Mouse (Mus musculus) right cerebral cortex, adult 18-20 months (tissue): ENCODE measurements around the gene Vmn1r104.
"Not testable (repeated sequence)": the region's sequence is repeated elsewhere in the genome, so short reads cannot be mapped to it uniquely, and the experiment has no call there.

Source experiments
- DNase-seq: peaks from one replicate; pipeline ENCODE4 v3.0.0; 2022; ENCODE audit warnings: mixed read lengths

Vmn1r104 gene

GRCm38 (mm10) chr7:20533537-20533936 lies at the start of gene Vmn1r104:
Gene Vmn1r104 (plus strand): TSS chr7:20533837.
- DNase-seq = not testable (repeated sequence)

- DNase-seq = not testable (repeated sequence)
These were observed 23.2 kb upstream of the Vmn1r104 start, which contains the start of gene Vmn1r103 for GRCm38 (mm10) chr7:20510434-20510833. Gene Vmn1r103 (minus strand): TSS chr7:20510534.

GRCm38 (mm10) chr7:20545657-20546056 lies 12.0 kb downstream of the Vmn1r104 start, which contains the start of gene Gm5726:
Gene Gm5726 (minus strand): TSS chr7:20545757.
- not testable (repeated sequence) for DNase-seq

- DNase-seq = not testable (repeated sequence)
These were observed 42.5 kb downstream of the Vmn1r104 start, which contains the start of gene Gm4141 for GRCm38 (mm10) chr7:20576141-20576540. Gene Gm4141 (minus strand): TSS chr7:20576241.
